Mouse (Mus musculus) brain, adult 2 months (tissue): ENCODE results near the gene Cfap36.
A peak's percentile ranks its signal among the peaks of the same experiment; 100 is the strongest.

Source experiments
- DNase-seq: peaks from one replicate; pipeline ENCODE4 v3.0.0; 2011; ENCODE audit warnings: low read depth, low spot score

Cfap36 gene

DNA sequence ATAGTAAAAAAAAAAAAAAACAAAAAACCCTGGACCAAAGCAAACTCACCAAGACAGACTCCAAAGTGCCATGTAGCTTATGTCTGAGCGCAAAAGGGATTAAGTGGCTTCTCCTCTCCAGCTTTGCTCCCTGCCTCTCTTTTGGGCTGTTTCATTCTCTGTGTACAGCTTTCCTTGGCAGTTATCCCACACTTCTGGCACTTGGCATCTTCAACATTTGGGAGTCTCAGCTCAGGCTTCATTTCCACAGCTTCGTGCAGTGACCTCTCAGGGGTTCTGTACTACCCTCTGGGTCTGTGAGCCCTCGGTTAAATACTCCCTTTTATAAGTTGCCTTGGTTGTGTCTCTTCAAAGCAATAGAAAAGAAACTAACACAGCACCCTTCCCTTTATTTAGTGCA lies 66.6 kb downstream of the Cfap36 start:
- DNase-seq = peak; percentile 84

GRCm38 (mm10) chr11:29179319-29179718 lies 67.9 kb downstream of the Cfap36 start:
- no peak for DNase-seq

GRCm38 (mm10) chr11:29173706-29174436 lies 73.3 kb downstream of the Cfap36 start:
- no peak for DNase-seq

DNA sequence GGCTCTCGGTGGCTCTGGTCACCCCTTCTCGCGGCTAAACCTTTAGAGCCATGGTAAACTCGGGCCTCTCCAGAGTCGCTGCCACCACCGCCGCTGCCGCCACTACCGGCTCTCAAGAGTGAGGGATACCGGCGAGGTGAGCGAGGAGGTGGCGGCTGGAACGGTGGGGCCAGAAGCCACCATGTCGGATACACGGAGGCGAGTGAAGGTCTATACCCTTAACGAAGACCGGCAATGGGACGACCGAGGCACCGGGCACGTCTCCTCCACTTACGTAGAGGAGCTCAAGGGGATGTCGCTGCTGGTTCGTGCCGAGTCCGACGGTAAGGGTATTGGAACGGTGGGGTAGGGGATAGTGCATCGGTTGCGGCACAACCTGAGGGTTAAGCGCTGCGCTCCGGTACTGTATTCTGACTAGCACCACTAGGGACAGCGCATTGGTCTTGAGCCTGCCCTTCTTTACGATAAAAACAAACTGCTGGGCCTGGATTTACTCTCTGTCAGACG lies 74.0 kb downstream of the Cfap36 start:
- DNase-seq = peak; percentile 75

DNA sequence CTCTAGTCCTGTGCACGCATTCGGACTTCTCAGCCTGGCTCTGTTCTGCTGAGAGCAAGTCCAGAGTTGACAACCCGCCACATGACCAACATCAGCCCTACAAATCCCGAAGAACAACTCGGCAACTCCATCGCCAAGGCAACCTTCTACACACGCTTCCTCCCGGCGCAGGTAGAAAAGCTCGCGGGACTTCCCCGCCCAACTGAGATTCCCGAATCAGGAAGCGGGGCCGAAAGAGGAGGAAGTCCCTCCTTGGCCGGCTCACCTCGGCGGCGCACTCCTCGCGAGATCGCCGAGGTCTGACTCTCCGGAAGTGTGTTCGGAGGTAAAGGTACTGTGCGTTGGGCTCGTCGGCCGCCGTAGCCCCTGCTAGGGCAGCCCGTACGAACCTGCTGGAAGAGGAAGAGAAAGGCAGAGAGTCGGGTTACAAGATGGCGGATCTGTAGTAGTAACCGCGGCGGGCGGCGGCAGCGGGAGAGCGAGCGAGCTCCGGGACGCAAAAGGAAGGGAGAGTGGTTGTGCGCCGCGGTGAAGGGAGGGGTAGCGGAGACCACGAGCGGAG lies 74.6 kb downstream of the Cfap36 start, which contains the start of gene Ppp4r3b:
Gene Ppp4r3b (plus strand): TSS at position 328 of the 562 bp plus-strand sequence.
- peak; percentile 99 for DNase-seq

DNA sequence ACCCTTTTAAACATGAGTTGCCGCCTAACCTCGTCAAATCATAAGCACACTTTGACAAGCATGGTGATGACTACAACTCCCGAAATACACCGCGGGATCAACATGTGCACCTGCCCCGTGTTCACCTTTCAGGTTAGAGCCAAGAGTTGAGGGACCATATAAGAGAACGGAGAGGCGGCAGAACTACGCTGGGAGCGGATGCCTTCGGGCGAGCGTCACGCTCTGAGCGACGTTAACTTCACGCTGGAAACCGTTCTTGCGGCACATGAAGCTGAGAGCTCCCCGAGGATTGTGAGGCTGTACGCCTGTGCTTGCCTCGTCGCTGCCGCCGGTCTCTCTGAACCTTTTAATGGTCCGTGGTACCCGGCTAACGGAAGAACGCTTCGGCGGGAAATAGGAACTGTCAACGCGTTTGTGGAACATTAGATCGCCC lies 75.2 kb downstream of the Cfap36 start:
- DNase-seq = peak; percentile 91
